Mouse (Mus musculus): ENCODE results near the gene Polr2c. TPM values are rescaled to one million over a fixed set of nuclear protein-coding genes. Genes with fewer than 3 reads are reported as not detected.
A peak's percentile ranks its signal among the peaks of the same experiment; 100 is the strongest.

Gene Polr2c
- total RNA-seq, 2 experiments from 2014 or later: 62.3 to 65.6 TPM

- DNase-seq: peak in 1 of 2 experiments; percentile 74
These were observed 65.4 kb downstream of the Polr2c start for GRCm38 (mm10) chr8:94922602-94923001.

Other genes starting within 250 kb of the Polr2c start
- gene Arl2bp, start 190.8 kb upstream of the Polr2c start, total RNA-seq (2021): 10 to 100 TPM; 91.1 to 97.5 TPM
- under 1 TPM; 0.69 to 0.87 TPM for gene Pllp, start 161.2 kb upstream of the Polr2c start, total RNA-seq (2021)
- gene Ccl22, start 111.9 kb upstream of the Polr2c start, total RNA-seq (2021): 1 to 10 TPM in 1 of 2 experiments, not detected in 1; 1.3 TPM
- 1 to 10 TPM; 5.7 to 6.1 TPM for gene Cx3cl1, start 85.4 kb upstream of the Polr2c start, total RNA-seq (2021)
- 1 to 10 TPM in 1 of 2 experiments, not detected in 1; 1.5 TPM for gene Ccl17, start 47.0 kb upstream of the Polr2c start, total RNA-seq (2021)
- gene Coq9, start 19.1 kb upstream of the Polr2c start, total RNA-seq (2021): 100 to 1,000 TPM; 627 to 660 TPM
- gene Ciapin1, start 19.1 kb upstream of the Polr2c start, total RNA-seq (2021): 10 to 100 TPM; 66.6 to 74.8 TPM
- gene Dok4, start 18.9 kb downstream of the Polr2c start, total RNA-seq (2021): 10 to 100 TPM; 11.9 to 16.6 TPM
- gene Ccdc102a, start 60.6 kb downstream of the Polr2c start, total RNA-seq (2021): 1 to 10 TPM; 3.8 to 4.1 TPM
- gene Adgrg5, start 66.2 kb downstream of the Polr2c start, total RNA-seq (2021): under 1 TPM in 1 of 2 experiments, not detected in 1; 0.41 TPM
- gene Adgrg1, start 117.3 kb downstream of the Polr2c start, total RNA-seq (2021): 10 to 100 TPM; 60.8 to 62.2 TPM
- gene Adgrg3, start 160.2 kb downstream of the Polr2c start, total RNA-seq (2021): 1 to 10 TPM; 1.5 TPM
- not detected for gene Drc7, start 197.7 kb downstream of the Polr2c start, total RNA-seq (2021)
- 1 to 10 TPM; 4.8 to 5.1 TPM for gene Katnb1, start 223.7 kb downstream of the Polr2c start, total RNA-seq (2021)